Mouse (Mus musculus) limb, embryonic 14.5 days (tissue): Measurements from ENCODE around the gene Mak. TPM values are rescaled to one million over a fixed set of nuclear protein-coding genes. Genes with fewer than 3 reads are reported as not detected.

Experiments
- ATAC-seq: fragments of 200-750 bp; cut with Nextera tagmentation; 2 replicates; pipeline ENCODE4 v1.8.0; 2017; ENCODE audit warnings: low read depth, moderate number of reproducible peaks, moderate TSS enrichment; ENCODE audit not compliant: low FRiP score
- DNase-seq: peaks from one replicate; pipeline ENCODE4 v3.0.0-alpha.2; 2015; ENCODE audit warnings: low spot score
- H3K27ac ChIP-seq: fragments of 300-500 bp; sonication (generic); replicated peaks from 2 replicates; pipeline ENCODE4 v1.5.1; 2014; ENCODE audit warnings: low read depth, mild to moderate bottlenecking, low read length, moderate library complexity, mixed read lengths
- H3K27me3 ChIP-seq: fragments of 300-500 bp; sonication (generic); 2 replicates; pipeline ENCODE4 v1.6.1; 2014; ENCODE audit warnings: low read length, mixed read lengths; ENCODE audit not compliant: control insufficient read depth, insufficient read depth
- H3K36me3 ChIP-seq: fragments of 300-500 bp; sonication (generic); 2 replicates; pipeline ENCODE4 v1.6.1; 2014; ENCODE audit warnings: mild to moderate bottlenecking, low read length, moderate library complexity, mixed read lengths; ENCODE audit not compliant: control insufficient read depth, insufficient read depth
- H3K4me1 ChIP-seq: fragments of 300-500 bp; sonication (generic); 2 replicates; pipeline ENCODE4 v1.6.1; 2014; ENCODE audit warnings: antibody characterized with exemption, low read length, mixed read lengths; ENCODE audit not compliant: control insufficient read depth, insufficient read depth
- H3K4me2 ChIP-seq: fragments of 300-500 bp; sonication (generic); replicated peaks from 2 replicates; pipeline ENCODE4 v1.6.1; 2014; ENCODE audit warnings: low read depth, mild to moderate bottlenecking, low read length, moderate library complexity; ENCODE audit not compliant: severe bottlenecking
- H3K4me3 ChIP-seq: fragments of 300-500 bp; sonication (generic); replicated peaks from 2 replicates; pipeline ENCODE4 v1.5.1; 2014; ENCODE audit warnings: low read length
- H3K9ac ChIP-seq: fragments of 300-500 bp; sonication (generic); 2 replicates; pipeline ENCODE4 v1.6.1; 2014; ENCODE audit warnings: mild to moderate bottlenecking, low read depth, low read length, moderate library complexity; ENCODE audit not compliant: severe bottlenecking
- H3K9me3 ChIP-seq: fragments of 300-500 bp; sonication (generic); 2 replicates; pipeline ENCODE4 v1.6.1; 2016; ENCODE audit warnings: low read length; ENCODE audit not compliant: control insufficient read depth
- POLR2A ChIP-seq: fragments of 200-500 bp; IDR thresholded peaks from 2 replicates; pipeline ENCODE4 v1.8.0; 2012; ENCODE audit warnings: inconsistent platforms, mild to moderate bottlenecking, moderate library complexity, borderline replicate concordance; ENCODE audit not compliant: insufficient read depth, insufficient read length; ENCODE audit errors: extremely low read depth
- WGBS: fragments of 180-500 bp; shearing (Covaris S2); extraction: QIAGEN DNeasy Blood & Tissue Kit; methylation state at CpG from one replicate; pipeline ENCODE4 v1.1.7; 2014; 5-methylcytosine and 5-hydroxymethylcytosine counted together
- polyA plus RNA-seq, 2 experiments: library from polyadenylated mRNA; depleted of rRNA in 1 of 2; stranded (reverse) in 1 of 2; unstranded in 1 of 2; fragments of >200 nt; fragmentation: Nextera tagmentation in 1 of 2; extraction: Ambion mirVana in 1 of 2; gene quantifications; 2 replicates each; pipeline versions ENCODE4 v1.2.1 to v1.2.3; 2012 to 2014

The Mak gene
- 0.64 and 0.79 TPM in 2 replicates for polyA plus RNA-seq (2012; rRNA removed)
- 0.23 and 0.46 TPM in 2 replicates for polyA plus RNA-seq (2014; fragmentation: Nextera tagmentation; extraction: Ambion mirVana)

DNA sequence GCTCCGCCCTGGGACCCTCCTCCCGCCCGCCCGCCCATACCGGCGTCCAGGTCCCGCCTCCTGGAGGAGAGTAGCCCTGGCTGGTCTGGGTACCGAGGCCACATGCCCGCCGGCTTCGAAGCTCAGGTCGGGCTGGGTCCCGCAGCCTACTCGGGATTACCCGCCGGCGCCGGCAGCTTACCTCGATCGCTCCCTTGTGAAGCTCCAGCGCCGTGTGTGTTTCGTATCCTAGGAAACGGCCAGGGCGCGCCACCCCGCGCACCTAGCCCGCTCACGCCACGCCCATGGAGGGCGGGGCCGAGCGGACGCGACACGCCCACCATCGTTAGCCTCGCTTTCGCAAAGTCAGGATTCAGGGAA, at the start of gene Mak:
Gene Mak, minus strand, starts transcription at position 286 of the 360 bp plus-strand sequence.
- H3K9ac ChIP-seq, result peak within 1 kb of the TSS; percentile 60
- TF ChIP-seq POLR2A, result no peak
- no peak within 1 kb of the TSS for H3K27ac ChIP-seq
- peak within 1 kb of the TSS; percentile 84 for H3K4me2 ChIP-seq
- DNase-seq, result peak; percentile 75
- WGBS, result under 1% methylated on average over 35 of the region's 40 CpGs
- H3K9me3 ChIP-seq, result no peaks in the 10 kb centered on the region
- no peaks in the 10 kb centered on the region for H3K36me3 ChIP-seq
- H3K4me3 ChIP-seq, result peak within 1 kb of the TSS; percentile 50
- H3K27me3 ChIP-seq, result 0 out of 2 replicates have a peak, but pooled peaks cover 8% of the 10 kb centered on the region
- H3K4me1 ChIP-seq, result peaks cover 9% of the 10 kb centered on the region; the same call in 1 of the 2 replicates
- ATAC-seq, result peak; percentile 92

DNA sequence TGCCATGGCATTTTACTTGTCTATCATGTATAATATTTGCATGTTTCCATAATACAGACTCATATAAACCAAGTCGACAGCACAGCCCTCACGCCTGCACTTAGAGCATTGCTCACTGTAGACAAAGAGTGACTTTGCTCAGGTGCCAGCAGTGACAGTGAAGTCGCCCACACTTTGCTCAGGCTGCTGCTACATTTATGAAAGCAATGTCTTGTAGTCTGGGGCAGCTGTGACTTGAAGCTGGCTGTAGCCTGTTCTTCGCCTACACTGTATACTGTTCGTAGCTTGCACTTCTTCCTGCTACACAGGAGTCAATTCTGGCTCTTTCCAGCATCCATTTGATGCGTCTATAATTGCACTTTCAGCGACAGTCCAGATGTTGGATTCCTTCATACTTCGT, 49.6 kb upstream of the Mak start:
- Histone ChIP-seq H3K9ac (no peak overlapping the region), H3K36me3 (no peaks in the 10 kb centered on the region), H3K27me3 (no peaks in the 10 kb centered on the region), H3K4me2 (no peak overlapping the region), H3K9me3 (no peaks in the 10 kb centered on the region), H3K4me1 (no peaks in the 10 kb centered on the region), H3K4me3 (no peak overlapping the region), H3K27ac (no peak overlapping the region)
- WGBS, result 87% methylated on average over 8 of the region's 8 CpGs
- TF ChIP-seq POLR2A, result no peak
- DNase-seq (no peak), ATAC-seq (no peak)

DNA sequence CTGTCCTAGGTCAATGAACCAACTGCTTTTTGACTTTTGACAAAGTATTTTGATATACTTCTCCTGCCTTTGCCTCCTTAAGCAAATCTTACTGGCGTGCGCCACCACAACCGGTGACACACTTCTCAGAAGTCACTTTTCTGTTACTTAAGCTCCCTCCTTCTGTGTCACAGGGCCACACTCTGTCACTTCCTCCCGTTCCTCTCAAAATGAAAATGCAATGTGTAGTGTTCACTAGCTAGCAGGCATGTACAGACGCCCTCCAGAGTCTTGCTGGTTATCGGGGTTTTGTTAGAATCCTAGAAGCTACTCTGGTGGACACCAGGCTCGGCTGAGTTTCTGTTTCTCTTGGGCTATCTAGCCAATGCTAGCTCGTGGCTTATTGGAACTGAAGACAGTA, 48.8 kb upstream of the Mak start:
- Histone ChIP-seq H3K27ac (no peak overlapping the region), H3K4me2 (no peak overlapping the region), H3K9me3 (no peaks in the 10 kb centered on the region), H3K27me3 (no peaks in the 10 kb centered on the region), H3K4me1 (no peaks in the 10 kb centered on the region), H3K9ac (no peak overlapping the region), H3K36me3 (no peaks in the 10 kb centered on the region), H3K4me3 (no peak overlapping the region)
- 85% methylated on average over 8 of the region's 8 CpGs for WGBS
- no peak for DNase-seq
- ATAC-seq, result no peak
- TF ChIP-seq POLR2A, result no peak

DNA sequence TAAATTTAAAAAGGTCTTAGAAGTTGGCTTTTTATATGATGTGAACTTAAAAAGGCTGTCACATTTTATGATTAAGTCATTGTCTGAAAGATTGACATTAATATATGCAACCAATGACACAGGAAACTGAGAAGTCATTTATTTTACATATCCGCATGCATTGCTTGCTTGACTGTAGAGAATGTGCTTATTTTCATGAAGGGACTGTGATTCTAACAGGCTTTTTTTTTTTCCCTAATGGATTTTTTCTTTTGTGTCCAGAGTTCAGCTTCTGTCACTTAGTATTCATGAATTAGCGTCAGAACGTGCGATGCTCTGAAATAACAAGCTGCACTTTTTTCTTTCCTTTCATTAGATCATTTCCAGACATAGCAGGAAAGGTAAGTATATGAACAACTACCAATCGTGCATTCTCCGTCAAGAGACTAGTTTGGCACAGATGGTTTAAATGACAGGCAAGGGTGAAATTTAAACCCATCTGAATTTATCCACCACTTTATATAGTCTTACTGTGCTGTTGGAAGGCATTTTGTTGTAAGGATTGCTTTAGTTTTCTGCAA, 44.2 kb upstream of the Mak start:
- Histone ChIP-seq H3K27ac (no peak overlapping the region), H3K27me3 (no peaks in the 10 kb centered on the region), H3K4me1 (0 out of 2 replicates have a peak, but pooled peaks cover 4% of the 10 kb centered on the region), H3K4me3 (no peak overlapping the region), H3K9ac (no peak overlapping the region), H3K4me2 (no peak overlapping the region), H3K36me3 (no peaks in the 10 kb centered on the region), H3K9me3 (no peaks in the 10 kb centered on the region)
- TF ChIP-seq POLR2A, result no peak
- 69% methylated on average over 6 of the region's 6 CpGs for WGBS
- DNase-seq (no peak), ATAC-seq (no peak)

DNA sequence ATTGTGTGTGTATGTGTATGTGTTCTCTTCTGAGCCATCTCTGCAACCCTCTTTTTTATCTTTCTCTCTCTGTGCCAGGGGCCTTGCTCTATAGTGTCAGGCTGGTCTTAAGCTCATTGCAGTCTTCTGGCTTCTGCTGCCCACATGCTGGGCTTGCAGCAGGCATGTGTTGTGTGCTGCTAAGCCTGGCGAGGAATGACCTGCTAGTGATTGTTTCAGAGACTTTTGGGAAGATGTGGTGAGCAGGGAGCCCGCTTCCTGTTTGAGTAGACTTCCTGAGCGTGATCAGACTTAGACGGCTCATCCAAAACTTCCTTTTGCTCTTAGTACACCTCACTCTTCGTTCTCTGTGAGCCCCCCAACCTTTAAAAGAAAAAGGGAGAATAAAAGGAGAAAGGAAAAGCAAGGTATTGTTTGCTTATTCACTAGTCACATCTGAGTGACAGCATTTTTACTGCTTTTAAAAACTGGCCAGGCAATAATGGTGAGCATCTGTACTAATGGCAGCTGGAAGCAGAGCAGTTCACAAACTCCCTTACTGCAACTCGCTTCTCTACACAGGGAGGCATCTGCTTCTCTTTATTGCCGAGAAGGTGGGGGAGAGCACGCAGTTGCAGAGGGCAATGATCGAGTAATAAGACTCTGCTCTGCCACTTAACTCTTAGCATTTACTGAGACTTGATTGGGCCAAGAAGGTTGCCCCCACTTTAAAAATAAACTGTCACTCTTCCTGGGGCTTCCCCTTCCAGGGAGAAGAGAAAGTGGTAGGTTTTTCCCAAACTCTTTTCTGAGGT, 39.8 kb upstream of the Mak start:
- no peak overlapping the region for H3K27ac ChIP-seq
- no peak overlapping the region for H3K9ac ChIP-seq
- H3K9me3 ChIP-seq, result no peaks in the 10 kb centered on the region
- DNase-seq, result peak; percentile 37
- no peak for TF ChIP-seq POLR2A
- H3K4me1 ChIP-seq, result 0 out of 2 replicates have a peak, but pooled peaks cover 4% of the 10 kb centered on the region
- H3K4me2 ChIP-seq, result no peak overlapping the region
- H3K4me3 ChIP-seq, result no peak overlapping the region
- no peaks in the 10 kb centered on the region for H3K27me3 ChIP-seq
- H3K36me3 ChIP-seq, result no peaks in the 10 kb centered on the region
- ATAC-seq, result no peak
- 15% methylated on average over 9 of the region's 9 CpGs for WGBS
